Comparison of ENCODE assay signal across 25 mouse cellular contexts in genomic region chr4:120556592-120556991, GRCm38 (mm10). TPM values are rescaled to one million over a fixed set of nuclear protein-coding genes. Genes with fewer than 3 reads are reported as not detected.
"Had no signal": no experiment of that assay in that cellular context is flagged by ENCODE, and none has a peak within 500 bp of the region (broad histone marks: within the 10 kb centered on the region; RNA-seq: fewer than 3 reads in every experiment).

No protein-coding gene starts in this region.

- H3K4me1 ChIP-seq: limb, embryonic 10.5 days; limb, embryonic 13.5 days; liver, embryonic 15.5 days; midbrain, embryonic 12.5 days; neural tube, embryonic 13.5 days; stomach, embryonic 15.5 days had no signal

- H3K27ac ChIP-seq: kidney, postnatal 0 days; limb, embryonic 10.5 days; limb, embryonic 13.5 days; liver, embryonic 12.5 days; liver, embryonic 15.5 days; macrophage; midbrain, embryonic 12.5 days; neural tube, embryonic 13.5 days; stomach, embryonic 15.5 days had no signal

- H3K9me3 ChIP-seq: limb, embryonic 10.5 days; limb, embryonic 13.5 days; liver, embryonic 12.5 days; liver, embryonic 15.5 days; midbrain, embryonic 12.5 days; neural tube, embryonic 13.5 days; stomach, embryonic 15.5 days had no signal

- ATAC-seq: intestine, postnatal 0 days; liver, embryonic 12.5 days; midbrain, embryonic 16.5 days had no signal

- DNase-seq: kidney, adult 2 months; kidney, postnatal 25 days; liver; lung, embryonic 14.5 days; retina, postnatal 1 day; right cerebral cortex, postnatal 25 days; spleen, adult 18-20 months; thymus, adult 18-20 months; thymus, postnatal 36 days had no signal

- H3K9ac ChIP-seq: limb, embryonic 13.5 days; liver, embryonic 12.5 days; liver, embryonic 15.5 days; lung, embryonic 14.5 days; midbrain, embryonic 12.5 days; neural tube, embryonic 13.5 days; stomach, embryonic 15.5 days had no signal

- H3K27me3 ChIP-seq: limb, embryonic 13.5 days; liver, embryonic 12.5 days; liver, embryonic 15.5 days; midbrain, embryonic 12.5 days; neural tube, embryonic 13.5 days; stomach, embryonic 15.5 days had no signal

- H3K4me2 ChIP-seq: limb, embryonic 13.5 days; liver, embryonic 12.5 days; liver, embryonic 15.5 days; lung, embryonic 14.5 days; midbrain, embryonic 12.5 days; neural tube, embryonic 13.5 days; stomach, embryonic 15.5 days had no signal

- H3K4me3 ChIP-seq: limb, embryonic 10.5 days; limb, embryonic 13.5 days; liver, embryonic 12.5 days; liver, embryonic 15.5 days; midbrain, embryonic 12.5 days; myocyte; neural tube, embryonic 13.5 days; stomach, embryonic 15.5 days had no signal

RNA-seq across cellular contexts. Expression of gene Slfnl1, which starts 24.6 kb away (rescaled TPM):
- polyA plus RNA-seq: intestine, embryonic 14.5 days; intestine, postnatal 0 days; kidney, embryonic 14.5 days; kidney, postnatal 0 days; limb, embryonic 10.5 days; limb, embryonic 13.5 days; liver, embryonic 12.5 days; liver, embryonic 15.5 days; macrophage; midbrain, embryonic 16.5 days; myocyte; neural tube, embryonic 13.5 days; stomach, embryonic 15.5 days had no signal

RNA-seq across cellular contexts. Expression of gene Gm8439, which starts 32.0 kb away (rescaled TPM):
- polyA plus RNA-seq: intestine, embryonic 14.5 days; intestine, postnatal 0 days; kidney, adult 2 months; kidney, embryonic 14.5 days; large intestine, adult 2 months; limb, embryonic 10.5 days; limb, embryonic 13.5 days; liver, embryonic 12.5 days; liver, embryonic 15.5 days; lung, embryonic 14.5 days; macrophage; midbrain, embryonic 12.5 days; midbrain, embryonic 16.5 days; myocyte; neural tube, embryonic 13.5 days; stomach, embryonic 15.5 days; urinary bladder, adult 2 months had no signal
